Mouse (Mus musculus) erythroid progenitor cell, adult 5-6 weeks (primary cell): Measurements from ENCODE around the gene Krt78. TPM values are rescaled to one million over a fixed set of nuclear protein-coding genes. Genes with fewer than 3 reads are reported as not detected.
A peak's percentile ranks its signal among the peaks of the same experiment; 100 is the strongest.

Experiments
- ATAC-seq: replicated peaks from 2 replicates; pipeline ENCODE4 v1.8.0; 2016; ENCODE audit warnings: moderate number of reproducible peaks, mild to moderate bottlenecking, moderate TSS enrichment, inconsistent platforms; ENCODE audit not compliant: poor library complexity, low FRiP score, severe bottlenecking
- total RNA-seq, 2 experiments: library from RNA; stranded (forward) in 1 of 2; stranded (reverse) in 1 of 2; fragments of 150-400 nt in 1 of 2; fragments of 186-747, 209-891 nt in 1 of 2; gene quantifications; 2 replicates each; pipeline versions ENCODE4 v1.2.3 to v1.2.4; 2015 to 2017; ENCODE audit warnings: low replicate concordance in 2 of 2

Gene Krt78
- total RNA-seq, 2 experiments from 2014 or later: not detected

DNA sequence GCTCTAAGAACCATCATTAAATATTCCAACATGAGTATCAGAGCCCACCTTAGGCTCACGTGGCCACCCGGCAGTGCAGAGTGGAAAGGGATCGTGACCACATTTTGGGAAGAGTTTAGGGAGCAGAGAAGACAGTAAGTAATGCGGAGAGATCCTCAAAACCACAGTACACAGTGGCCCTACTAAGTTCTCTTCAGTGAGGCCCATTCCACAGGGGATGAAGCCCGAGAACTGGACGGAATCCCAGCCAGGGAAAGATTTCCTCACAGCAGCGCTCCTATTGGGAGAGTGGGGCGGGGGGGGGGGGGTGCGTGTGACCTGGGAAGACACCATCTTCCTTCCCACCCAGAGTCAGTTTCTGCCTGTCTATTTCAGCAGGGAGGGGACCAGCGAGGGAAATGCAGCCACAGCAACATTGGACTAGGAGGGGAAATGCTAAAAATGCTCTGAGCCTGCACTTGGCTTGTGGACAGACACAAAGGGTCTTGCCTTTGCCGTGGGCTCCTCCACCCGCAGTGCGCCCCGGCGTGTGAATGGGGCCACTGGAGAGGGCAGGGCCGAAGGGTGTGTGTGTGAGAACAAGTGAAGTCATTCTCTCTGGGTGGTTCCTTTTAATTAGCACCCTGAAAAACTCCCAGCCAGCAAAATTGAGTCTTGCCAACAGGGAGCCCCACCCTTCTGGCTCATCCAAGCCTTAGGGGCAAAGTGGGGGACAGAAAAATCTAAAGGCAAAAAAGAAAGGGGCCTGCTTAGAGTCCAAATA is 20.2 kb upstream of the Krt78 start:
- no peak for ATAC-seq

- peak; percentile 63 for ATAC-seq
Observed at GRCm38 (mm10) chr15:101973414-101974077, 19.5 kb upstream of the Krt78 start.

- ATAC-seq: no peak
Observed at GRCm38 (mm10) chr15:101970536-101970935, 16.4 kb upstream of the Krt78 start.

DNA sequence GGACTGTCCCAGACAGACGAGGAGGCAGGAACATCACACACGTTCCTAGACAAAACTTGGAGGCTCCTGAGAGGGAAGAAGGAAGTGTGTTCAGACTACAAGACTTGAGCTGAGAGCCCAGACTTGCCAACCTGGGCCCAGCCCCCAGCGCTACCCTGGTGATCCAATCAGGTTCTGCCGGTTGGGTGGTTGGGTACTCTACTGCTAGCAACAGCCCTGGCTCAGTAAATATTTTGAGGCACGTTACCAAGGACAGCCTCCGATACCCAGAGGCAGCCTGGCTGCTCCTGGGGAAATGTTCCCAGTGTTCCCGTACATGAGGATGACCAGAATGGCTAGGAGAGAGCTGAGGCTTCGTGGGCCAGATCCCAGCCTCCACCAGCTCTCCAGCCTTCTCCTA is 12.7 kb upstream of the Krt78 start:
- ATAC-seq: no peak

- no peak for ATAC-seq
Observed at GRCm38 (mm10) chr15:101958891-101959290, 4.8 kb upstream of the Krt78 start.

- ATAC-seq: no peak
Observed at GRCm38 (mm10) chr15:101952733-101953474, 1.2 kb downstream of the Krt78 start.

DNA sequence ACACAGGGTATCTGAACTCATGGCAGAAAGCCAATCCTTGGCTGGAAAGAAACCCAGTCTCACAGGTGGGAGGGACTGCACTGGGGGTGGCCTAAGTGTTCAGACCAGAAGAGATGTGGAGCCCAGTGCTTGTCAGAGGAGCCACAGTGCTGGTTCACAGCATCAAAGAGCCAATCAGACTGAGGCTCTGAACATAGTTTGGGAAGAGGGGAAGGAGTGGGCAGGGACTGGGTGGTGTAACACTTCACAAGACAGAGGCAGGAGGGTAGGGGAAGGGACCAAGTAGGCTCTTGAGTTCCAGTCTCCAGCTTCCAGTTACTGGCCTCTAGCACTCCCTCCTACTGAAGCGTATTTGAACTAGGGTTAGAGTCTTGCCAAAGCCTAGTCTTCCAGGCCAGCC is 8.7 kb downstream of the Krt78 start:
- 0 out of 2 replicates have a peak, but pooled peaks have one; percentile 25 for ATAC-seq

DNA sequence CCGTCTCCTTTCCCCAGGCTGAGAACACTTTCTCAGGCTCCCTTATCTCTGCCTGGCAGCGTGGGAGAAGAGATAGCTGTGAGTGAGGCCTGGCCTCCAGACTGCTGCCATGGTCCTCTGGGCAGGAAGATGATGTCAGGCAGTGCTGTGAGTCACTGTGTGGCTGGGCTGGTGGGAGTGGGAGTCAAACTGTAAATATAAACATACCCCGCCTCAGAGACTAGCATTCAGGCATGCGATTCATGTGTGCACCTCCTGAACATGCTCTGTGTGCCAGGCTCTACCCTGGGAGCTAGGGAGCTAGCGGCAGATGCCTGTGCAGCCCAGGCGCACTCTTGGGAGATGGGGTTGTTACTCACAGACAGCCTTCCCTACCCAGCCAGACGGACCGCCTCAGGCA is 12.1 kb downstream of the Krt78 start:
- no peak for ATAC-seq

- ATAC-seq: no peak
Observed at GRCm38 (mm10) chr15:101940274-101940829, 13.7 kb downstream of the Krt78 start, which contains the start of gene Krt79. Gene Krt79, minus strand, starts transcription at chr15:101940324.

GRCm38 (mm10) chr15:101938600-101939308 is 15.3 kb downstream of the Krt78 start:
- ATAC-seq: no peak

DNA sequence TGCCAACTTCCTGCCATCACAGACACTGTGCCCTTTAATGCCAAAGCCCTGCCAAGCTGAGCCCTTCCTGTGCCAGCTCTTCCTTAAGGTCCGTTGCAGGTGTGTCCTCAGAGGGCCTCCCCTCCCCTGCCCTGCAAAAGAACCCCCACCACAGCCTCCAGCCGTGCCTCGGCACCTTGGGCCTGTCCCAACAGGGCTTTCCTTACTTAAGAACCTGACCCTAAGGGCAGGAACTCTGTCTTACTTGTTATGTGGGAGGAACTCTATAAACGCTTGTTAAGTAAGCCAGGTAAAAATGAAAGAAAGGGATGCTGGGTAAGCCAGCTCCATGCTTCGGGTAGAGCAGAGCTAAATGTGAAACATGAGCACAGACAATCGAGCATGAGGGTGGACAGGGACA is 21.1 kb downstream of the Krt78 start:
- ATAC-seq: no peak

DNA sequence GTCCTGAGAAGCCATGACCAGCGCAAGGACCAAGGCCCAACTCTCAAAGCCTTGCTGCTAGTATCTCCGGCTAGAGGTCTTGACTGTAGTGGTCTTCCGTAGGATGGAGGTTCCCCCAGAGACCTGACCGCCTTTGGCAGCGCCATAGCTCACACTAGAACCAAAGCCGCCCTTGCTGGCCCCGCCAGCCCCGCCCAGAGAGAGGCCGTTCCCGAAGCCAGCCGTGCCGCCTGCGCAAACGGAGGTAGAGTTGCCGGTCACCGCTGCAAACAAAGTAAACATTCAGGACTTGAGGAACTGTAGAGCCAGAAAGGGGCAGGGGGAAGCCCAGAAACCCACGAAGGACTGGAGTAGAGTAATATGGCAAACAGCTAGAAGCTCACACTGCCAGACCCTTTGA is 24.4 kb downstream of the Krt78 start:
- no peak for ATAC-seq

GRCm38 (mm10) chr15:101929087-101929486 is 25.0 kb downstream of the Krt78 start:
- no peak for ATAC-seq

DNA sequence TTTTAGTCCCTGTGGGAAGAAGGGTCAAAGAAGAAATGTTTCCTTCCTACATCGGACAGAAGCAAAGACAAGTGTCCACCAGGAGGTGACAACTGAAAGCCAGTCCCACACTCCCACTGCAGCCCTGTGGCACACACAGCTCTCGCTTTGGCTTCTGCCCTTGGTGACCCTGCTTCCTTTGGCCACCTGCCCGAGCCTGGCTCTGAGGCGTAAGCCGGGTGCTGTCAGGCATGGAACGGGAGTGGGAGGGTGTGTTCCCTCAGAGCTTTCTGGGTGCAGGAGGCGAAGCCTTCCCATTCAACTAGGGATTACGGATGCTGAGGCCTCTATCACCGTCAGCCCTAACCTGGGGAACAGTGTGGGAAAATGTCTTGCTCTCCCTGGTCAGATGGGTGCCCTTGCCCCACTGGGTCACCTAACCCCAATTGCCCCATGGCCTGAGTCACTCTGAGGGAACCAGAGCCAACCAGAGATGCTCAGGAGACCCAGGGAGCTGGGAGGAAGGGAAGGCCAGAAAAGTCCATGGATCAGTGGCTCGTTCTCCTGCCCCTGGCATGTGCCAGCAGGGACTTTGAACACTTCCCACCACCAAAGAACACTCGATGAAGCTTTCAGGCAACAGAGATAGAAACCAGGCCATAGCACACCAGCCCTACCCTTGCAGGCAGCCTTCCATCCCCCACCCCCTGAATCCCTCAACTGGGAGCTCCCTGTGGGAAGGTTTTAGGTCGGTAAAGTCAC is 26.6 kb downstream of the Krt78 start:
- ATAC-seq: no peak

DNA sequence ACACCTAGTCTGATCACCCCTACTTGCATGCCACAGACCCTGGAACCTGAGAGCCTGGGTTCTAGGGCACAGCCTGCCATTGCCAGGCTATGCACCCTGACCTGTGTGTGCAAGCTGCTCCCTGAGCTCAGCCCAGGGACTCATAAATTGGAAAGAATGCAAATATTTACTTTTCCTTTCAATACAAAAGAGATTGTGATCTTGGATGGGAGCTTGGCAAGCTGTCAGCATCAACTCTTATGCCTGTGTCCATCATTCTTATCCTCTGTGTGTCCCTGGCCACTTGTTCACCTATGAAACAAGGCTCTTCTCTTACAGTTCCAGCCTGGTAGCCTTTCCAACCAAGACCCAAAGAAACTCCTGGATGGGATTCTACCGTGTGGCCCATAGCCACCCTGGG is 29.0 kb downstream of the Krt78 start:
- ATAC-seq: no peak

GRCm38 (mm10) chr15:101924635-101925034 is 29.5 kb downstream of the Krt78 start, which contains the start of gene Krt4:
Gene Krt4, minus strand, starts transcription at chr15:101924735.
- ATAC-seq: no peak

GRCm38 (mm10) chr15:101922296-101922695 is 31.8 kb downstream of the Krt78 start:
- no peak for ATAC-seq

GRCm38 (mm10) chr15:101916072-101916471 is 38.0 kb downstream of the Krt78 start:
- no peak for ATAC-seq

- ATAC-seq: no peak
Observed at GRCm38 (mm10) chr15:101904849-101905248, 49.2 kb downstream of the Krt78 start.
